Mouse (Mus musculus) heart, postnatal 0 days (tissue): ENCODE measurements around the gene Olfr1291-ps1.

Experiments
- CTCF ChIP-seq: IDR thresholded peaks from 2 replicates; pipeline ENCODE4 v1.5.1; 2016; ENCODE audit warnings: antibody characterized with exemption, control low read depth, low read depth
- EP300 ChIP-seq: IDR thresholded peaks from 2 replicates; pipeline ENCODE4 v1.6.1; 2016; ENCODE audit warnings: antibody characterized with exemption, low read depth

DNA sequence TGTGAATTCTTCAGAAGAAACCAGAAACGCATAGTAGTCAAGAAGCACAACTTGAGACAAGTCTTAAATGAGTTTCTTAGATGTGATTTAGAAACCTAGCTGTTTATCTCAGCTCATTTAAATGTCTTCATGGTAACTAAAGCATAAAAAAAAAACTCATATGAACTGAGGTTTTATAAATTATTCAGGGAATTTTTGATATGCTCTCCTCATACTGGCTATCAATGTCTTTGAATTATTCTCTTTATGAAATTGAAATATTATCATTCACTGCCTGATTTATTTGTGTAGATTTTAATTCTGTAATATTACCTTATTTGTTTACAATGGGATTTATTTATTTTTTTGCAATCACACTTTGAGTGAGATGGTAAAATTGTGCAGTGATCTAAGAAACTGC, 16.5 kb upstream of the Olfr1291-ps1 start, which contains the start of gene Olfr1289:
- TF ChIP-seq CTCF (no peak), EP300 (no peak)
